Mouse (Mus musculus): ENCODE measurements around the gene Rasal2.

Gene Rasal2

DNA sequence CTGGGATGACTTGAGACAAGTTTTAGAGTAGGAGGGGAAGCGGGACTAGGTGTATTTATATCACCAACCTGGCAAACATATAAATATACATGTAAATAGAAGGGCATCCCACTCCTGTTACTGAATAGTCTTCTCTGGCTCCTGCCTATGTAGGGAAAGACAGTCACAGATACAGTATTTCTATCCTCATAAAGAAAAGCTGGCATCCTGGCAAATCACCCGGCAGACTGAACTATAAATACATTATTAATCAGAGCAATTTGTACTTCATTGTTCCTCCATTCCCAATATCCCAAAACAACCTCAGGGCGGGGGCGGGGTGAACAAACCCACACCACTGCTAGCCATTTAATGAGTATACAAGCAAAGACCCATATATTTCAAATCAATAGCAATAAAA is 26.7 kb upstream of the Rasal2 start:
- no peak for DNase-seq

DNA sequence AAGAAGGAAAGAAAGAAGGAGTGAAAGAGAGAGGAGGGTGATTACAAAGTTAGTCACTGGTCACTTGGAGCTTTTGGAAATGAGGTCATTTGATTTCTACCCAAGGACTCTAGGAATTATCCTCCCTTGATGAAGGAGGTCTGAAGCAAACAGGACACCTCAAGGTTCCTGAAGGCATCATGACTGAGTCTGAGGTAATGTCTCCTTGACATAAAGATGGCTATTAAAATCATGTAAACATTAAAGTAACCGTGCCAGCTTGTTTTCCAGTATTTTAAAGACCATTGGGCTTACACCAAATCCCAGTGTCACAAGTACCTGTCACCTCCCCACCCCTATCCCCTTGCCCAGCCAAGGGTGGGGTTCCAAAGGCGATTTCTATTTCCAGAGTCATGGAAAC is 25.9 kb upstream of the Rasal2 start:
- DNase-seq: no peak

DNA sequence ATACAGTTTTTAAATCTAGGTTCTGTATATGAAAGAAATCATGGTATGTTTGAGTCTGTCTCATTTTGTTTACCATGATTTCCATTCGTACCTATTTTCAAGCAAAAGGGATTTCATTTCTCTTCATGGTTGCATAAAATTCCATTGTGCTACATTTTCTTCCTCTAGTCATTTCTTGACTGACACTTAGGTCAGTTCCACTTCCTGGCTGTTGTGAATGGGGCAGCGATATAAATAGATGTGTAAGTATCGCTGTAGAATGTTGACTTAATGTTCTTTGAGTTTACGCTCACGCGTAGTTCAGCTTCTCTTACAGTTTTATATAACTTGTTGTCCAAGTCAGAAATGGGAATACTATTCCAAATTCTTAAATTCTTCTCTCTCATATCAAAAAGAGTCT is 23.5 kb upstream of the Rasal2 start:
- no peak for DNase-seq

DNA sequence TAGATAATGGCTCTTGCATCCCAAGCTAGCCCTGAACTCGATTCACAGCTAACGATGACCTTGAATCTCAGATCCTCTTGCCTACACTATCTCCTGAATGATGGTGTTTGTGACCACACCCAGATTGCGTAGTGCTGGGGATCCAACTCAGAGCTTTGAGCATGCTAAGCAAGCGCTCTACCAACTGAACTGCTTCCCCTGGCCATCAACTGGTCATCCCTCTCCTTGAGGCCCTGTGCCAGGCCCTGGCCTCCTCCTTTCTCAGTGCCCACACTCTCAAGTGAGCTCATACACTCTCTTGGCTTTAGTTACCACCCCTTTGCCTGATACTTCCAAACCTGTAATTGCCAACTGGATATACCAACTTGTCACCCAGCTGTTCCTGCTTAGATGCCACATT is 22.0 kb upstream of the Rasal2 start:
- no peak for DNase-seq

DNA sequence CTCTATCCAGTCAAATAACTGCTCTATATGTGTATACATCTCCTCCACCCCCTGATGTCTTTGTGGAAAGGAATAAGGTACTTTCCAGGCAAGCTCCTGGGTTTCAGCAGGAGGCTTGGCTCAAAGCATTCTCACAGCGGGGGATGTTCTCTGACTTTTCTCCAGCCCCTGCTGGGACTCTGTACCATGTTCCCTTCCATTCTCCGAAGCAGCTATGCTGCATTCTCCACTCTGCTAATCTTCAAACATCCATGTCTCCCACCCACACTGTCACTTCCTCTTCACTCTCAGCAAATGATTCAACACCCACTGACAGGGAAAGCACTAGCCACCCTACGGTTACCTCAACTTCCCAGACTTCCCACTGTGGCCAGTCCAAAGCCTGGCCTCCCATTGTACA is 20.9 kb upstream of the Rasal2 start:
- DNase-seq: no peak

DNA sequence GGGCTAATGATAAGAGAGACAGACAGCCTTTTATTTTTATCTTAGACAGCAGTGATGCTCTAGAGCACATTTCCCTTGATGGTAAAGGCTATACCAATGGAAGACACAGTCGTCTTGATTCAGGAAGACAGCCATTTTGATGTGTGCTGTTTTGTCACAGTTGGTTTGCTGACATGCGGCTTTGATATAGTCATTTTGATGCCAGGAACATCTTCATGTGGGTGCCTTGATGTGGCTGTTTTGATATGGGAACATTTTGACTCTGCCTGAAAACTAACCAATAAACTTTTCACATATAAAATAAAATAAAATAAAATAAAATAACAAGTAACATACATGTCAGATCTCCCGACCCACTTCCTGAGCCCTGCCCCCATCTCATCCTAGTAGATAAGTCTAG is 16.0 kb upstream of the Rasal2 start:
- DNase-seq: peak; percentile 51

DNA sequence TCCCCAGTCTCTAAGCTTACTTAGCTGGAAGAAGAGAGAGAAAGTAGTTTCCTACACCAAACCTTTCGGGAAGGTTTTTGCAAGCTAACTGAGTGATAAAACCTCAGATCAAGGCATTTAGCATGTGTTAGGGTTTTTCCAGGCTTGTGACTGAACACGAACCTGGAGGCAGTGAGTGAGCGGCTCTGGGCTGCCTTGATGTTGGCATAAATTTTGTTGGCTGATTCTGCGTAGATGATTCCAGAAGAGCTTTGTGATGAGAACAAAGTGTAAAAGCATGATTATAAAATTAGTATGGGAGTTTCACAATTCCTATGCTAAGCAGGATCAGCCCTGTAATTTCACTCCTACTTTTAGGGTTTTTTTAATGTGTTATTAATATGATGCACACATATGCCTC is 15.2 kb upstream of the Rasal2 start:
- DNase-seq: no peak

DNA sequence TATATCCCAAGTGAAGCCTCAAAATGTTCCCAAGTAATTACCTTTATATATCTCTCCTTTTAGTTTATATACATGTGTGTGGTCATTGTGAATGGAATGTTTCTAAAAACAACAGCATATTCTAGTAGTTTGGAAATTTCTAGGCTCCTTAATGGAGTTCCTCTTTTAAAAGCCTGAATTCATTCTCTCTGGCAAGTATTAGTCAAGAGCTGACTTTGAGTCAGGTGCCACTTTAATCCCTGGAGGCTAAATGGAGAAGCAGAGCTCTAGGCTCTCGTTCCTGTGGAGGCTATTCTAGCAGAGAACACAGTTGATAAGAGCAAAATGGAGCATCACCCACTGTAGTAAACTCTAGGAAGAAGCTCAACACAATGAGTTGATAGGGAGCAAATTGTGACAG is 14.5 kb upstream of the Rasal2 start:
- no peak for DNase-seq

DNA sequence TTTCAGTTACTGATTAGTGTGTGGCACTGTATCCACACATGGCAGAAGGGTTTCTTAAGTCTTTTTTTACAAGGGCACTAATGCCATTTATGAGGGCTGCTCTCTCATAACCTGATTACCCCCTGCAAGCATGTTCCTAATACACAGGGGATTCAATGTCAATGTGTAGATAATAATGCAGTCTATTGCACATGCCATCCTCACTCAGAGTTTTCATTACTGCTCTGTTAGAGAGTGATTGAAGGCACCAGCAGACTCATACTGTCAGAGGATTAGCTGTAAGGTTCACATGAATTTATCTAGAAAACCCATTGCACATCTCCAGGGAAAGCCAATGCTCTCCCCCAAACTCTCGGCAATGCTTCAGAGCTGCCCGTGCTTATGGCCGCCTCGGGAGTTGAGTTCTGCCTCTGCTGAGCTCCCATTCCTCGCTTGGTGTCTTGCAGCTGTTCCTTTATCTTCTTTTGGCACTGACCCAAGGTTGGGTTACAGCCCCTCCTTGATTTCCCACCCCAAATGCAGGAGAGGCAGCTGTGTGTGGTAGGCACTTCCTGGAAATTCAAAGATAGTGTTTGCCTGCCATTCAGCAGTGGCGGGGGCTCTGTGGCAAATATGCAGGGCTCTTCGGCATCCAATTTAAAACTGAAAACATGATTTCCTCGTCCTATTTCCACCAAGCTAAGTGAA is 13.5 kb upstream of the Rasal2 start:
- DNase-seq: no peak

DNA sequence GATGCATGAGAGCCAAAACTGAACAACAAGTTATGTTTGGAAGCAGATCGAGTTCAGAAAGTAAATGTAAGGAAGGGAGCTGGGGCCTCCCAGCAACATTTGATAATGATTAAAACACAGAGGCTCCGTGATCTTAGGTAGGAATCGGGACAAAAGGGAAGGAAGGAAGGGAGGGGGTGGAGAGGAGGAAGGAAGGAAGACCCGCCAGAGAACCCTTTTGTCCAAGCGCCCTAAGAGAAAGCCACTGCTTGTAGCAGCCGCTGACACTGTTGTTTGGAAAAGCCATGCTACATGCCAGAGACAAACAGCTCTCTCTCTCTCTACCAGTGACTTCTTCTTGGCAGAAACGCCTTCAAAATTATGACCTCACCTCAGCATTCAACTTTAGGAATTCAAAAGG is 5.5 kb upstream of the Rasal2 start:
- no peak for DNase-seq

DNA sequence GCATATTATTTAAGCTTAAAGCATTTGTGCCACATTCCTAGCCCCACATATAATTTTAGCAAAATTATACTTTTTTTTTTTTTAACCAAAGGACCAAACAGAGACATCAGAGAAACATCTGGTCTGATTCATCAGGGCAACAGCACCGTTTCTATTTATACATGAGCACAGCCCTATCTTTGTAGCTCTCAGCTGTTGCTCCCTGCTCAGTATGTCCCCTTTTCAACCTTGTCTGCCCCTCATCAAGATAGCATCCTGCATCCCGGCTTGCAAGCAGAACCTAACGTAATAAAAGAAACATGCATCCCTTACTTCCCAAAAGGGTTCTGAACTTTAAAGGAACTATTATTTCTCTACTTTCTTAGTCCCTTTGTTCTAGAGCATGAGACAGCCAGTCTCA is 5.0 kb upstream of the Rasal2 start:
- DNase-seq: no peak

DNA sequence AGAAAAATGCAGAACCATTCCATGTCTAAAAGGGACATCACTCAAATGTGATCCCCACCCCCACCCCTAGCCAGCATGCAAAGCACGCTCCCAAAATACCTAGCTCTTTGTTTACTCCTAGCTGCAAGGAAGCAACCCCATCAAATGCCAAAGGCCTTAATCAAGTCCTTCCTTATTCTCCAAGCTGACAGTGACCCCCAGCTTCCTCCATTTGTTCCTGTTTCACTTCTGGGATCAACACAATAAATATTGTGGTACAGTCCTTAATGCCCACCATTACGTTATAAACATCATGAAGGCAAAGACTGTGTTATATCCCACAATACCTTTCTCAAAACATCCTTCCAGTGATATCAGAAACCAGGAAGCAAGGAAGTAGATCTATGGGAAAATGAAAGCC is 4.2 kb upstream of the Rasal2 start:
- no peak for DNase-seq

DNA sequence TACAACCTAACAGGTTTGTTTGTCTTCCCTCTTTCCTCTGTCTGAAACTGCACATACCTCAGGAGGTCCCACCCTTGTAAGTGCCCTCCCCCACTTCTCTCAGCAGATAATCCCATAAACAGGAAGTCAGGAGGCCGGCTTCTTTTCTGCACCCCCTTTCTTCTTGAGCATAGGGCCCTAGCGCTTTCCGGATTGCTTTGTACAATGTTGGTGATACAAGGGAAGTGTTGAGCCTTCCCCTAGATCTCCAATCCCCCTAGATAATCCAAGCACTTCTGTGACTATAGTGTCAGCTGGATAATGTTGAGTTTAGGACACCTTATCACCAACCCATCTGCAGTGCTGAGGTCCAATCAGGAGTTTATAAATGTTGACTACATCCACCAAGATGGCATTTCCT is 3.4 kb upstream of the Rasal2 start:
- DNase-seq: no peak

DNA sequence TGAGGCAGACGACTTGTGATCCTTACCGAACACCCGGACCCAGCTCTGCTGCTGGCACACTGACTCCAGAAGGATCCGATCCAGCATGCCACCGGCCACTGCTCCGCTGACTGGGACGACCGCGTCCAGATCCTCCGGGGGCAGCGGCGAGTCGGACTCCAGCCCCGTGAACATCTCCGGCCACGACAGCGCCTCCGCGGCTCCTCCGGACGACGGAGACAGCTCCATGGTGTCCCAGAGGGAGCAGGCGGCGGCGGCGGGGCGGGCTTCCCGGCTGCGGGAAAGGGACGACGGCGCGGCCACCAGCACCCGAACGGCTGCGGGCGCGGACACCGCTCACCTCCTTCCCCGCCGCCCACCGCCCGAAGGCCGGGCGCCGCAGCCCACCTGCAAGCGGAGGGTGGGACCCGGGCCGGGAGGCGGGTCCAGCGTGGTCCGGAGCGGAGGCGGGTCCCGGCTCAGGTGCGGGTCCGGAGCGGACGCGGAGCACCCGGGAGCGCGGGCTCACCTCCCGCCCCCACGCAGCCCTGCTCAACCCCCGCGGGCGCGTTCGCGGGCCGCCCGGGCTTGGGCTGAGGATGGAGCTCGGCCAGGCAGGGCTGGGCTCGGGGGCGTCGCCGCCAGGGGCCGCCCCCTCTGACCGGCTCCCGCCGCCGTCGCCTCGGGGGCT is 549 bp downstream of the Rasal2 start:
- no peak for DNase-seq

DNA sequence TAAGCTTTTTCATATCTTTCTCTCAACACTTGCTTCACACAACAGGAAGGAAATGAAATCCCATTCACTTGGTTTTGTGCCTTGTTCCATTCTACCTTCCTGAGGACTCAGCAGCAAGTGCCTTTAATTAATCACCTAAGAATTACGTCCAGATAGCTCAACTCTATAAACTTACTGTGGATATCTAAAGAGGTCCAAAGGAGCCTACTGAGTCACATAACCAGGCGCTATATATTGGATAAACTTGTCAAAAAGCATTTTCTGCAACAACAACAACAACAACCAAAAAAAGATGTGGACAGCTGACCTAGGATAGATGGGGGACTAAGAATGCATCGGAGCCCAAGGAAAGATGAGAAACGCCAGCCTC is 1.1 kb downstream of the Rasal2 start:
- DNase-seq: no peak

DNA sequence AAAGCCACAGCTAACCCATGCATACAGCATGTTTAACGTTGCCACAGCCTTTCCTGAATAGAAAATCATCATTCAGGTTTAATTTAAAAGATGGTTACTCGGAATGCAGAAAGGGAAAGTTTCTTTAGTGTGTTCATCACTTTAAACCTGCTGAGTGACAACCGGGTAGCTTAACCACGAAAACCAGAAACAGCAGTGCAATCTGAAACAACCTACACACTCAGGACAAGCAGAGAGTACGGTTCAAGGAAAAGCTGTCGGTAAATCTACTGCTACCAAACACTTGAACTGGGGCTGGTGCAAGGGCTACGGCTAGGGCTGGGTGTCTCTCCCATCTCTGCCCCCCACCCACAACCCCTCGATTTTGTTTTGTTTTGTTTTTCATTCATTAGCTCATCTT is 1.5 kb downstream of the Rasal2 start:
- no peak for DNase-seq

DNA sequence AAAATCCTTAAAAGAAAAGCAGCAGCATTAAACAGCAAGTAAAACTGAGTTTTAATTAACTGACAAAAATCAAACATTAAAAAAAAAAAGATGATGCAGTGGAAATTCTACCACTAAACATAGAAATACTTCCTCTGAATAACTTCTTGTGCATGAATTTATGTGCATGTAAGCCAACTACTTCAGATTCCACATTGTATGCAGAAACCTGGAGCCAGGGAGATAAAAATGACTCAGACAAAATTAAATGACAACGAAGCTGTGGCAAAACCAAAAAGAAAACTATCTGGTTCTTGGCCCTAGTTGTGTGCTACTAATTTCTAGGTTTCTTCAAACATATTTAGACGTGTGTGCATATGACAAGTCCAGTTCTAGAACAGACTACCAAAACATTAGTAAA is 2.7 kb downstream of the Rasal2 start:
- no peak for DNase-seq

DNA sequence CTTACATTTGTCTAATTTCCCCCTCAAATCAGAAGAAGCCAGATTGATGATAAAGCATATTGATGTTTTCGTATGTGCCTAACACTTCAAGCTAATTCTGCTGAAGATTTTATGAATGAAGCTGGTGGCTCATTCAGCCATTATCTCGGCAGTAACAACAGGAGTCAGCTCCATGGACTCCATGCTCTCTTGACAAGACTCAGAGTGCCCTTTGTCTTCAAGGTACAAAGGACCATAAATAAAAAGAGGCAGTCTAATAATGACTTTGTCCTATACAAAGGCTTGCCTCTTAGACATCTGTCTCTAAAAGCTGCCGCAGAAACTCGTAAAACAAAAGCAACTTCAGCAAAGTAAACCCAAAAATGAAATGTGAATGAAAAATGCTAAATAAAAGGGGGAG is 24.4 kb downstream of the Rasal2 start:
- DNase-seq: no peak

DNA sequence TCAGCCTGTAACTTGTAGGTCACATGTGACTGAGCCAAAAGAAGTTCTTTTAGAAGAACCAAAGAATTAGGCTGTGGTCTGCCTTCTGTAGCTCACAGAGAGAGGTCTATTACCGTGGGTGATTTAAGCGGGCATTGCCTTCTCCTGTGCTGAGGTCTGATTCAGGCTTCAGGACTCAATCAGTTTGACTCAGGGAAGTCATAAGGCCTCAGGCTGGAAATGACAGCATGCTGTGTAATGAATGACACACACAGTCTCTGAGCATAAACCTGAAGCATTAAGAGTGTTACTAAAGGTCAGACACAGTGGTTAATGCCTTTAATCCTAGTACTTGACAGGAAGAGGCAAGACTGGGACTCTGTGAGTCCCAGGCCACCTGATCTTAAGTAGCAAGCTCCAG is 31.7 kb downstream of the Rasal2 start:
- no peak for DNase-seq

DNA sequence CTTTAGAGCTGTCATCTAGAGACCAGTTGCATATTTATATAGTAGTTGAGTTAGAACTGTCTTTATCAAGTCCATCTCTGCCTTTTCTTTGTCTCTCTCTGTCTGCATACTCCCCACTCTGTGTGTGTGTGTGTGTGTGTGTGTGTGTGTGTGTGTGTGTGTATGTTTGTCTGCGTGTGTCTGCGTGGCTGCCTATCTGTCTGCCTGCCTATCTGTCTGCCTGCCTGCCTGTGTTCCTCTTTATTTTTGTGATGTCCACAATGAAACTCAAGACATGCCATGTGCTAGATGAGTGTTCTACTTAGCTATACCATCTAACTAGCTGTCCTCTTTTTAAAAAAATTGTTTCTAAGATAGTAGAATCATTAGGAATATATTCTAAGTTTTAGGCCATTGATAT is 42.0 kb downstream of the Rasal2 start:
- DNase-seq: no peak

DNA sequence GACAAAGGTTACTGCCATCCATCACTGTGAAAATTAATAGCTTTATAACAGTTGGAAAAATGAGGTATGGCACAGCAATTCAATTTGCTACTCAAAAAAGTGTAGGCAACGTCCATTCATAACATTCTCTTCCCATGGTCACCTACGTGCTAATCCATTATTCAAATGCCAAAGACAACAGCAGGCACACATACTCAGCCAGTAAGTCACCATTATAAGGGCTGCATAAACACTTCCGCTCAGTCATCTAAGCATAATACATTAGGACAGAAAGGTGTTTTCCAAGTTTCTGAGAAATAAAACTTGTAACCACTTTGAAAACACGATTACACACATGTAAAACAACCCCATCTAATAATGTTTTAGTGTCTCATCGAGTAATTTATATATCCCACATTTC is 44.1 kb downstream of the Rasal2 start:
- no peak for DNase-seq

DNA sequence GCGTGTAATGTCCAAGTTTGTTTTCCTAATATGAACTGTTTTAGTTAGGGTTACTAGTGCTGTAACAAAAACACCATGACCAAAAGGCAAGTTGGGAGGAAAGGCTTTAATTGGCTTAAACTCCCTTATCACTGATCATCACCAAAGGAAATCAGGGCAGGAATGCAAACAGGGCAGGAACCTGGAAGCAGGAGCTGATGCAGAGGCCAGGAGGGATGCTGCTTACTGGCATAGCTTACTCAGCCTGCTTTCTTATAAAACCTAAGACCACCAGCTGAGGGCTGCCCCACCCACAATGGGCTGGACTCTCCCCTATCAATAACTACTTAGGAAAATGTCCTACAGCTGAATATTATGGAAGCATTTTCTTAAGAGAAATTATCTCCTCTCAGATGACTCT is 65.7 kb downstream of the Rasal2 start:
- DNase-seq: no peak

DNA sequence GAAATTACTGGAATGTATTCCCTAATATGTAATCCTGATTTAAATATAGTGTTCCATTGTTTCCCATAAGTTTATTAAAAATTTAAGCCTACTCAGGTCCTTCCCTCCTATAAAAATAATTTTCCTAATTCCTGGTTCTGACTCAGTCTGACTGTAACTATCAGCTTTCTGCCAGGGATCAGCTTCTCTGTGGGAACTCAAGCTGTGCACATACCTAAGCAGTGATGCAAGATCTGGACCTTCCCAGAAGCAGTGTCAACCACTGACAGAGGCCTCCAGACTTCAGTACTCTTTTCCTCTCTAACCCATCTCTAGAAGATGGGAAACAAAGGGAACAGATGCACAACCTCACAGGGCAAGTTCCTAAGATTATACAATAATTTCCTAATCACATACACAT is 68.9 kb downstream of the Rasal2 start:
- no peak for DNase-seq

DNA sequence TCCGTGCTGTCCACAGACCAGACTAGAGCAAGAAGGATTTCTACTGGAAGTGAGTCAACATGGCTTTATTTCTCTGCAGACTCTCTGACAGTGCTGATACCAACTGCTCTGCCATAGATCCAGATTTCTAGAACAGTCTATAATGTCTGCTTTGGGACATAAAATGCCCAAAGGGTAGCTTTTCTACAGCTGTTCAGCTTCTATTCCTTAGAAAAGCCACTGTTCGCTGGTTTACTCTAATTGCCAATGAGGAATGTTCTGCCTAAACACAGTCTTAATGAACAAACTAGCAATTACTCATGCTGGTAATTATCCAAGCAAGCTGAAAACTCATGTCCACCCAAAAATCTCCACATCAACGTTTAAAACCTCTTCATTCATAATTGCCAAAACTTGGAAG is 77.6 kb downstream of the Rasal2 start:
- DNase-seq: no peak

DNA sequence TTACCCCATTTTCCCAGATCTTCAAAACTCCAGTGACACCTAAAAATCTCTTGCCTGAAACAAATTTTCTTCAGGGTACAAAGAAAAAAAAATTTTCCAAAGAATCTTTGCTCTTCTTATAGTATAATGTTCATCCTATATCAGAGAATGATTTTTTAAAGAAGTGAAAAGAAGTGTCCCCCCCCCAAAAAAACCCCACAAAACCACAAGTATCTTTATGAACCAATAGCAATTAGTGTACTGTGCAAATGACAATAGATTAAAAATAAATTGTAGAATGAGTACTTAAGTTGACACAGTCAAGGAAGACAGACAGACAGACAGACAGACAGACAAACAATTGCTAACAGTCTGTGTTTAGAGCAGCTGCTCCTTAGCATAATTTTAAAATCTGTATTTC is 84.3 kb downstream of the Rasal2 start:
- no peak for DNase-seq
